Mouse (Mus musculus) G1E-ER4 (cell line): ENCODE measurements around the gene Zfp82. TPM values are rescaled to one million over a fixed set of nuclear protein-coding genes. Genes with fewer than 3 reads are reported as not detected.

Experiments used
- GATA1 ChIP-seq: IDR thresholded peaks from one replicate; pipeline ENCODE4 v1.8.0; 2012; ENCODE audit warnings: low read length, inconsistent platforms
- polyA plus RNA-seq: library from polyadenylated mRNA; stranded (reverse); fragments of >175 nt; gene quantifications from 2 replicates; pipeline ENCODE4 v1.2.3, GENCODE M21; 2012

Gene Zfp82
- polyA plus RNA-seq: 0.17 and 0.26 TPM in 2 replicates

- TF ChIP-seq GATA1: no peak
These were observed at the start of gene Zfp82 for GRCm38 (mm10) chr7:30072146-30073028. TSS of gene Zfp82 (minus strand) at chr7:30072900.

DNA sequence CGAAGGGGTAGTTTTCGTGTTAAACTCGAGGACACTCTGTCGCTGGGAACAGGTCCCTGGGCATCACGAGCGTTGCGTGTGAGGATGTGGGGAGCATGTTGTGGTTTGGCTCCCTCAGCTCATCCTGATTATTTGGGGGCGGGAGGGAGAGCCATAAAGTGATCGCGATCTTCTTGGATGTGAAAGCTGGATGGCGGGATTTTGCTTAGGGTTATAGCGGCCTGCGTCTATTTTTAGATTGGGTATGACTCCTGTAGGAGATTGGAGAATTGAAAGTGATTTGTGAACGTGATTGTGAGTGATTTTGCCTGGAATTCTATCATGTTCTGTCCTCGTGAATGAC is 49.5 kb upstream of the Zfp82 start:
- no peak for TF ChIP-seq GATA1

- no peak for TF ChIP-seq GATA1
These were observed 48.8 kb upstream of the Zfp82 start, which contains the start of gene Zfp382 for GRCm38 (mm10) chr7:30121308-30122187. TSS of gene Zfp382 (plus strand) at chr7:30121942.

DNA sequence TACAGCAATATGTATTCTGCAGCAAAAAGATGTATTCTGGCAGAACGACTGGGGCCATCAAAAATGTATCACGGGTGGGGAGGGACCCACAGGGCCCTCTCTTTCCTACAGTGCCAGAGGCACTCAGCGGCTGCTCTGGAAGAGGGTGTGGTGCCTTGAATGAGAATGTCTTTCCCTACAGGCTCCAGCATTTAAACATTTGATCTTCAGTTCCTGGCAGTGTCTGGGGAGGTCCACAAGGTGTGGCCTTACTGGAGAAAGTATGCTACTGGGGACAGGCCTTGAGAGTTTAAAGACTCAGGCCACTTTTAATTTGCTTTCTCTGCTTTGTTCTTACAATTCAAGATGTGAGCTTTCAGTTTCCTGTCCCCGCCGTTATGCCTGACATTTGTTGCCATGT is 43.4 kb upstream of the Zfp82 start:
- no peak for TF ChIP-seq GATA1

- TF ChIP-seq GATA1: no peak
These were observed 26.6 kb upstream of the Zfp82 start for GRCm38 (mm10) chr7:30099297-30099696.

DNA sequence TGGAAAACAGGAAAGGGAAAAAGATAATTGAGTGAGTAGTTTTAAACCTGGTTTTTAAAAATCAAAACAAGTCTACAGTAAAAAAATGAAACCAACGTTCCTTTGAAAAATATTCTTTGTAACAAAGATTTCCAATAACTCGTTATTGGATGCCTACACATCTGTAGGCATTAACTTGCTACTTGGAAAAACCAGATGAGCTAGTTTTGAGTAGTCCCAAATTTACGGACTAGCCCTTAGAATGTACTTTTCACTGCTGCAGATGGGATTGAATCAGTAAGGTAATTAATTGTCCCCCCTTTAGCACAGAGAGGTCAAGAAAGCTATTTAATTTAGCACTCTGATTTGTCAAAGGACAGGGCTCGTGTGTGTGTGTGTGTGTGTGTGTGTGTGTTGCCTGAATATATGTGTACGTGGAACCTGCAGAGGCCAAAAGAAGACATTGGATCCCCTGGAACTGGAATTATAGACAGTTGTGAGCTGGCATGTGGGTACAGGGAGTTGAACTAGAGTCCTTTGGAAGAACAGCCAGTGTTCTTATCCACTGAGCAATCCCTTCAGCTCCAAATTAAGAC is 22.9 kb upstream of the Zfp82 start:
- TF ChIP-seq GATA1: no peak

- no peak for TF ChIP-seq GATA1
These were observed 22.1 kb upstream of the Zfp82 start, which contains the start of gene Zfp260 for GRCm38 (mm10) chr7:30094646-30095429. TSS of gene Zfp260 (plus strand) at chr7:30094777.

GRCm38 (mm10) chr7:30093918-30094415 is 21.3 kb upstream of the Zfp82 start:
- no peak for TF ChIP-seq GATA1

DNA sequence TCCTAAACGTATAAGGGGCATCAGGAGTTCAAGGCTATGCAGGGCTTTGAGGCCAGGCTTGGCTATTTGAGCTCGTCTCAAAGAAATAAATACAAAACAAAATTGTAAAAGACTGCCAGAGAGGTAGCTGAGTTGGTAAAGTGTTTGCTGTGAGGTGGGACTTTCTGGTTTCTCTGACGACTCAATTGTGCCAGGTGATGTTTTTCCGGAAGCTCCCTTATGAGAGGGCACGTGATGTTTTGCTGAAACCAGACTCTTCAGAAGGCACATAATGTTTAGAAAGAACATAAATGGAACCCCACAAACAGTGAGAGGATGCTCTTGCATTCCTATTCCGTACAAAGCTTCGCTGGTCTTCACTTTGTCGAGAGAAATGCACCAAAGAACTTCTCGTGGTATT is 20.0 kb upstream of the Zfp82 start:
- TF ChIP-seq GATA1: no peak

DNA sequence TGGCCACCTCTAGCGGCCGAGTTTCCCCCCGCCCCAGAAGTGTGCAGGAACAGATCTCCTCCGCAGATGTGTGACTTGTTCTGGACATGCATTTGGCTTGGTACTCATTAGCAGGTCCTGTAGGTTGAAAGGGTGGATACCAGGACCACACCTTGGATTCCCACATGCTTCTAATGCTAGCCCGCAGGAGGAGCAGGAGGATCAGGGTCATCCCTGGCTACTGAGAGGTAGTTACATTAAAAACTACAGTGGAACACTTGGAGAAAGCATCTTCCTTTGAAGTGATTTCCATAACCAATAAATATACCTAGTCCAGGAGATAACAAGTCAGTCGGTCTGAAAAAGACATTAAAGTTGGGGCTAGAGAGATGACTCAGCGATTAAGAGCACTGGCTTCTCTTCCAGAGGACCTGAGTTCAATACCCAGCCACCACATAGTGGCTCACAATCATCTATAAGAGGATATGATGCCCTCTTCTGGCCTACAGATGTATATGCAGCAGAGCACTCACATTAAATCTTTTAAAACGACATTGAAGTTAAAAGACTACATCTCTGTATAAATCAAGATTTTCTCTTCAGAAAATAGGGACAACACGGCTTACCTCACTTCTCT is 18.4 kb upstream of the Zfp82 start:
- TF ChIP-seq GATA1: no peak

DNA sequence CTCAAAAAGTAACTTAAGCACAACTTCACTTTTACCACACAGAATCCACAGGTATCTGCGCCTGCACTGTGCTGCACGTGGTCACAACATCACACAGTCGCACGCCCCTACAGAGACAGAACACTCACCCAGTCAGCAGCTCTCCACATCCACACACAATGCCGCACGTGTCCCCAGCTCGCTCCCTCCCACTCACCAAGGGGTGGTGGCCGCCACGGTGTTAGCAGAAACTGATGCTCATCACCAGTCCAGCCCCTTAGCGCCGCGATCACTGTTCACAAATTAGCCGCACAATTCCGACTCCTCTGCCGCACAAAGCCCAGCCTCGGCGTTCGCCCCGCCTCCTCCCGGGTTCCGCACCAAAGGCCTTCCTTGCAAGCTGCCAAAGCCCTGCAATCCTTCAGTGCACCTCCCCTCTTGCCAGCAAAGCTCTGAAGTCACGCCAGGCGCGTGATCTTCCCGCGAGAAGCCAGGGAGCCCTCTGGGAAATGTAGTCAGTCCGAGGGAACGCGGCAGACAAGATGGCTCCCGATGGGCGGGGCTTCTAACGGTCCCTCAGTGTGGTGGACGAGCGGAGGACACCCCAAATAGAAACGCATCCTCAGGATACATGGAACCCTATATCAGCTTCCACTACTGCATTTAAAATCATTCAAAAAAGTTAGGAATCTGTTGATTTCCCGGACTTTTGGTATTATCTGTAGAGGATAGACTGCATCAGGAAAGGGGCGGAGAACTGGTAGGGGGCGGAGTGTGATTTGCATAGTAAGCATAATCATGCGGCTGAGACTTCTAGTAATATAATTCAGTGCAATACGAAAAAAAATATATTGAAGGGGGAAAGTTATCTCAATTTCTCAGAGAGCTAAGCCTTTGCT is 17.6 kb upstream of the Zfp82 start, which contains the start of the genes Gm26920 and Zfp566:
Gm26920 (minus strand) TSS at position 319 of the 878 bp plus-strand sequence.
Zfp566 (minus strand) TSS at position 436 of the 878 bp plus-strand sequence.
- no peak for TF ChIP-seq GATA1

GRCm38 (mm10) chr7:30089405-30089804 is 16.7 kb upstream of the Zfp82 start:
- no peak for TF ChIP-seq GATA1

DNA sequence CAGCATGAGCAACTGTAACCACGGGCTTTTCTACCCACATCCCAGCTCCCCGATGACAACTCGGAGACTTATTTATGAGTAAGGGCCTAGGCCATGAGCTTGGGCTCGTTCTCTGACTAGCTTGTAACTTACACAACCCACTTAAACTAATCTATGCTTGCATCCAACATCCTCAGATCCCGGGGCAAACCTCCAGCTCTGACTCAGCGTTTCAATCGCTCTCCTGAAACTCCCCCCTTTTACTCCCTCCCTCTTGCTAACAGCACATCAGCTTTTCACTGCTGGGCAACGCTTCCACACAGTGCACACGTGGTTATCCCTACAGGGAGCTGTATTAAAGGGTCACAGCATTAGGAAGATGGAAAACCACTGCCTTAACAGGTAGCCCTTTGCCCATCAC is 13.8 kb upstream of the Zfp82 start:
- TF ChIP-seq GATA1: no peak

- TF ChIP-seq GATA1: no peak
These were observed 8.1 kb downstream of the Zfp82 start for GRCm38 (mm10) chr7:30064622-30065021.
